Mouse (Mus musculus) kidney, embryonic 16.5 days (tissue): ENCODE data around the gene Gabrr2. TPM values are rescaled to one million over a fixed set of nuclear protein-coding genes. Genes with fewer than 3 reads are reported as not detected.

Experiments used
- polyA plus RNA-seq: library from polyadenylated mRNA; unstranded; fragments of >200 nt; fragmentation: Nextera tagmentation; extraction: Ambion mirVana; gene quantifications from 2 replicates; pipeline ENCODE4 v1.2.1, GENCODE M21; 2015

Gene Gabrr2
- polyA plus RNA-seq, 1 experiment from 2014 or later, result 0.29 TPM

Other genes starting within 250 kb of the Gabrr2 start
- gene Ankrd6, start 112.2 kb upstream of the Gabrr2 start, polyA plus RNA-seq, result 13.8 and 15.4 TPM in 2 replicates
- gene Rragd, start 80.0 kb upstream of the Gabrr2 start, polyA plus RNA-seq, result 16.0 and 22.0 TPM in 2 replicates
- 42.5 and 43.8 TPM in 2 replicates for gene Ube2j1, start 31.6 kb upstream of the Gabrr2 start, polyA plus RNA-seq
- not detected in 2 replicates for gene Gabrr1, start 69.5 kb downstream of the Gabrr2 start, polyA plus RNA-seq
- gene Pm20d2, start 126.7 kb downstream of the Gabrr2 start, polyA plus RNA-seq, result 0.60 and 1.2 TPM in 2 replicates
- 5.0 and 5.5 TPM in 2 replicates for gene Srsf12, start 146.0 kb downstream of the Gabrr2 start, polyA plus RNA-seq
- 81.9 and 83.0 TPM in 2 replicates for gene Pnrc1, start 227.2 kb downstream of the Gabrr2 start, polyA plus RNA-seq
- gene Rngtt, start 247.3 kb downstream of the Gabrr2 start, polyA plus RNA-seq, result 19.2 and 22.7 TPM in 2 replicates